Mouse (Mus musculus) lung, adult 2 months (tissue): ENCODE measurements around the gene Bcas3.

ENCODE experiments used
- CTCF ChIP-seq: fragments of 200-500 bp; IDR thresholded peaks from 2 replicates; pipeline ENCODE4 v1.5.1; 2011; ENCODE audit warnings: mild to moderate bottlenecking, low read length, control low read depth; ENCODE audit not compliant: insufficient read depth
- POLR2A ChIP-seq: fragments of 200-500 bp; IDR thresholded peaks from 2 replicates; pipeline ENCODE4 v1.6.1; 2011; ENCODE audit warnings: low read depth, mild to moderate bottlenecking, control low read depth, low read length, borderline replicate concordance; ENCODE audit errors: extremely low read depth

DNA sequence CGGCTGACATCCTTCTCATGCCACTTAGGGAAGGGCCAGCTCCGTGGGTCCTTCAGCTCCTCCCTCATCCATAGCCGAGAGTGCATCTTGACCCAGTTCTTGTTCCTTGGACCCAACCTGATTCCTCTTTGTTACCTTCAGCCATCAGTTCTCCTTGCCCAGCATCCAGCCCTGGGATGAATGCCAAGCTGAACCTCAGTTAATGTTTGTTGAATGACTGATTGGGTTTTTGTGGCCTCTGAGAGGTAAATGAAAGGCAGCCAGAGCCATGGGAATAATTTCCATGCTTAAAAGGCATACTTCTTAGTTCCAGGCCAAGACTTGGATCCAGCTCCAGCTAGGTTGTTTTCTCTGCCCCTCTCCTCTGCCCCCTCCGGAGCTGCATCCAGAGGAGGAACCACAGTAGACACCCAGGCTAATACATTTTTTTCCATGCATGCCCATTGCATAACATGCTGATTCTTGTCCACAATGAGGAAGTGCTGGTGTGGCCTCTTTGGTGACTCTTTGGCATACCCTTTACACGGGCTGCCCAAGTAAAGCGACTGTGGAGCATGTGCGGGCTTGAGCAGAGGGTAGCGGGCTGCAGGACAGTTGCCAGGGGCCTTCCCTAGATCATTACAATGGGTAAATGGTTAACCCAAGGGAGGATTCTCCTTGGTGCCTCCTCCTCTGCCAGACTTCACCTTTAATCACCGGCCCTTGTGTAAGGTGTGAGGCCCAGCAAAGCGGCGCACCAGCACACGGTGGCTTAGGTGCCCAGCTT lies 459.4 kb downstream of the Bcas3 start:
- TF ChIP-seq CTCF (no peak), POLR2A (no peak)
